Mouse (Mus musculus): Measurements from ENCODE around the gene Sned1. TPM values are rescaled to one million over a fixed set of nuclear protein-coding genes. Genes with fewer than 3 reads are reported as not detected.

Sned1 gene
- polyA plus RNA-seq, 1 experiment from 2014 or later = 16.0 TPM

DNA sequence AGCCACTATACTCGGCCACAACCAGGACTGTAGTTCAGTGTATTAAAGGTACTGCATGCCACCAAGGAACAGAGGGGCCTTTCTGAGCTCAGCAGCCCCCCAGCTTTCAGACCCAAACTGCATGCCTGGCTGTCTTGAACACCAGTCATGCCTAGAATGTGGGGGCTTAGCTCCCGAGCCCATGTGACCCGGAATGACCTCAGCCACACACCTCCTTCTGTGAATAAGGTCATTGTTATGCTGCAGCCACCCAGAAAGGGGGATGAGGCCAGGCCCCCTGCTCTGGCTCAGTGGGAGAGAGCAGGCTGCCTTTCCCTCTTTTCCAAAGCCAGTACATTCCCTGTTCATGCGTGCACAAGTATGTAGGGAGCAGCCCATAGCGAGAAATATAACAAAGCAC, 21.0 kb upstream of the Sned1 start:
- no peak; the same call in 1 of the 2 replicates for ATAC-seq (ENCODE audit: insufficient number of reproducible peaks, low FRiP score, low TSS enrichment, low read depth)
- peak overlapping the region; percentile 24; the same call in 1 of the 2 replicates for H3K27ac ChIP-seq
- no peaks in the 10 kb centered on the region for H3K9me3 ChIP-seq
- H3K4me1 ChIP-seq = peaks cover 64% of the 10 kb centered on the region
- H3K4me2 ChIP-seq = no peak overlapping the region
- H3K27me3 ChIP-seq = no peaks in the 10 kb centered on the region
- H3K9ac ChIP-seq = no peak overlapping the region
- H3K4me3 ChIP-seq = no peak overlapping the region
- no peaks in the 10 kb centered on the region for H3K36me3 ChIP-seq
- 40% methylated on average over 5 of the region's 5 CpGs for WGBS

DNA sequence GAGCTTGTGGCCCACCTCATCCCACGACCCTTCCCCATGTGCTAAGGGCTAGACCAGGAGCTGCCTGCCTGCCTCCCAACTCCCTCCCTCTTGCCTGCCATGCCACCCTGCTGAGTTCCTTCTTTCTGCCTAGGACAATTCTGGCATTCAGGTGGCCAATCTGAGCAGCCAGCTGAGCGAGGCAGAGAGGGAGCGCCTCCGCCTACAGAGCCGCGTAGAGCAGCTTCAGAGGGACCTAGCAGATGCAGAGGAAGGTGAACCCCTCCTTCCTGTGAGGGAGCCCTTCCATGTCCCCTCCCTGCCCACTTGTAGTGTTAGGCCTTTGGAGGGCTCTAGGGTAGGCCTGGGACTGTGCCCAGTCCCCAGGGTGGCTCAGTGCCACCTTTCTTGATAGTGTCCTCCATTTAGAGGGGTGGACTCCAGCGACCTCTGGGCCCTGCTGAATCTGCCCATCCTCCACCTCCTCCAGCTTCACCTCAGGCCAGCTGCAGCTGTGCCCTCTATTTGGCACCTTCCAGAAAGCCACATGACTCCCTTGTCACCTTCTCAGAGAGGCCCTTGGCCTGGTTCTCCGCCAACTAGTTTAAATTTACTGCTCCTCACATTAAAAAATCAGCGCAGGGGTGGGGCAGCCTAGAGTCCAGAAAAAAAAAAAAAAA, 18.7 kb upstream of the Sned1 start:
- H3K9ac ChIP-seq = no peak overlapping the region
- H3K36me3 ChIP-seq = no peaks in the 10 kb centered on the region
- H3K4me1 ChIP-seq = peaks cover 53% of the 10 kb centered on the region
- no peaks in the 10 kb centered on the region for H3K9me3 ChIP-seq
- peak overlapping the region; percentile 47 for H3K27ac ChIP-seq
- ATAC-seq (ENCODE audit: insufficient number of reproducible peaks, low FRiP score, low TSS enrichment, low read depth) = no peak
- 61% methylated on average over 9 of the region's 9 CpGs for WGBS
- H3K27me3 ChIP-seq = no peaks in the 10 kb centered on the region
- H3K4me2 ChIP-seq = no peak overlapping the region
- no peak overlapping the region for H3K4me3 ChIP-seq

DNA sequence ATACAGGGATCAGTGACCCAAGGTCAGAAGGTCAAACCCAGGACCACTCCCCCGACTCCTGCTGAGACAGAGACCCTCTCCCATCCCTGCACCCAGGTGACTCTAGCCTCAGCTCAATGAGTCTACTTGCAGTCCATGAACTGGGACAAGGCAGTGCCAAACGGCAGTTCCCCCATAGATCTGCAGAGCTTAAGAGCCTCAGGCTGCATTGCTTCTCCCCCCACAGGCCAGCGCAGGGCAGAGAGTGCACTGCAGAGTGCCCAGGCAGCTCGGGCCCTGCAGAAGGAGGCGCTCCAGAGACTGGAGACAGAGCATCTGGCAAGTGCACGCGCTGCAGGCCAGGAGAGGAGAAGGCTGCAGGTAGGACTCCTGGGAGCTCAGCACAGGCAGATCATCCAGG, 18.1 kb upstream of the Sned1 start:
- Histone ChIP-seq H3K9me3 (no peaks in the 10 kb centered on the region), H3K36me3 (no peaks in the 10 kb centered on the region), H3K4me1 (peaks cover 49% of the 10 kb centered on the region), H3K4me2 (no peak overlapping the region), H3K4me3 (no peak overlapping the region), H3K27ac (peak overlapping the region; percentile 39), H3K9ac (no peak overlapping the region), H3K27me3 (no peaks in the 10 kb centered on the region)
- WGBS = 34% methylated on average over 7 of the region's 7 CpGs
- no peak for ATAC-seq (ENCODE audit: insufficient number of reproducible peaks, low FRiP score, low TSS enrichment, low read depth)

DNA sequence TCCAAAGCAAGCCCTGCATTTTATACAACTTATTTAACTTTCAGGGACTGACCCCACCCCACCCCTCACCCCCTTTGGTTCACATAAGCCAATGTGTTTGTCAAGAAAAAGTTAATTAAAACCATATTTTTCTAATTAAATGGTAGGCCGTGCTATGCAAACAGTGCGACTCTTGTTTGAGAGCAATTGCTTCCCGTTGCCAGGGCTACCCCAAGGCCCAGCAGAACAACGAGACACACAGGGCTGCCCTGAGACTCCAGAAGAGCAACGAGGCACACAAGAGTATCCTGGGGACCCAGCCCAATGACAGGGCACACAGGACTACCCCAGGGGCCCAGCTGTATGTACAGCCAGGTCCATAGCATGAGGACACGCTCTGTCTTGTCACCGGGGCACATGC, 14.9 kb upstream of the Sned1 start:
- Histone ChIP-seq H3K4me1 (peaks cover 64% of the 10 kb centered on the region), H3K27ac (0 out of 2 replicates have a peak overlapping the region, but pooled peaks have one; percentile 61), H3K9me3 (no peaks in the 10 kb centered on the region), H3K4me2 (no peak overlapping the region), H3K27me3 (0 out of 2 replicates have a peak, but pooled peaks cover 6% of the 10 kb centered on the region), H3K9ac (no peak overlapping the region), H3K36me3 (no peaks in the 10 kb centered on the region), H3K4me3 (no peak overlapping the region)
- ATAC-seq (ENCODE audit: insufficient number of reproducible peaks, low FRiP score, low TSS enrichment, low read depth) = no peak
- 40% methylated on average over 7 of the region's 7 CpGs for WGBS

DNA sequence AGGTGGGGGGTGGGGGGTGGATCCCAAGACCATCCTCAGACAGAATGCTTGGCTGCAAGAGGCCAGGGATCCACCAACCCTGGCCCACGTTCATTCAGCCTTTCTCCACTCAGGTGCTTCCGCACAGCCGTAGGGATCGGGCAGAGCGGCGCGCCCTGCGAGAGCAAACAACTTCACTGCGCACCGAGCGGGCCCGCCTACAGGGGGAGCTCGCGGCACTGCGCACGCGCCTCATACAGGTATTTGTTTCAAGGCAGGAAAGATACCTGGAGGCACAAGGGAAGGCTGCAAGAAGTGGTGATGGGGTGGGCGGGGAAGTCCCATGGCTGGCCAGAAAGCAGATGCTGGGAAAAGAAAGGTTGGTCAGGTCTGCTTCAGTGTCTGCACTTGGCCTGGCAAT, 11.7 kb upstream of the Sned1 start:
- Histone ChIP-seq H3K27me3 (0 out of 2 replicates have a peak, but pooled peaks cover 6% of the 10 kb centered on the region), H3K4me3 (no peak overlapping the region), H3K27ac (no peak overlapping the region), H3K36me3 (no peaks in the 10 kb centered on the region), H3K9me3 (no peaks in the 10 kb centered on the region), H3K4me2 (no peak overlapping the region), H3K4me1 (peaks cover 70% of the 10 kb centered on the region), H3K9ac (no peak overlapping the region)
- 15% methylated on average over 18 of the region's 18 CpGs for WGBS
- no peak for ATAC-seq (ENCODE audit: insufficient number of reproducible peaks, low FRiP score, low TSS enrichment, low read depth)

DNA sequence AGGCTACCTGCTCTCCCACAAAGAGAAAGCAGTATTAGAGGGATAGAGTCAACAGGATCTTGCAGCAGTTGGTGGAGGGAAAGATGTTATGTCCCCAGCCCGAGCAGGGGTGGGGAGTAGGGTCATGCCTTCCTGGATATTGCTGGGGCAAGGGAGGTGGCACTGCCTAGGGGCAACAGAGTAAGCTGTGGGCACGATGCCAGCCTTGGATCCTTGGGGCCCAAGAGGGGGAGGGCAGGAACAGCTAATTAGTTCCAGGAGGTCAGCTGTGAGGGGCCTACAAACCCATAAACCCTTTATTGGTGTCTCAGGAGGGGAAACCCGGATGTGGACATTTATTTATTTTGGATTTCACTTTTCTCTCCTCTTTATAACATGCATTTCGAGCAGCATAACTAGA, 10.4 kb upstream of the Sned1 start:
- 15% methylated on average over 4 of the region's 4 CpGs for WGBS
- no peak for ATAC-seq (ENCODE audit: insufficient number of reproducible peaks, low FRiP score, low TSS enrichment, low read depth)
- H3K27me3 ChIP-seq = 0 out of 2 replicates have a peak, but pooled peaks cover 6% of the 10 kb centered on the region
- no peaks in the 10 kb centered on the region for H3K9me3 ChIP-seq
- no peak overlapping the region for H3K4me3 ChIP-seq
- no peak overlapping the region for H3K4me2 ChIP-seq
- H3K4me1 ChIP-seq = peaks cover 74% of the 10 kb centered on the region
- H3K36me3 ChIP-seq = no peaks in the 10 kb centered on the region
- peak overlapping the region; percentile 50; the same call in 1 of the 2 replicates for H3K27ac ChIP-seq
- no peak overlapping the region for H3K9ac ChIP-seq

DNA sequence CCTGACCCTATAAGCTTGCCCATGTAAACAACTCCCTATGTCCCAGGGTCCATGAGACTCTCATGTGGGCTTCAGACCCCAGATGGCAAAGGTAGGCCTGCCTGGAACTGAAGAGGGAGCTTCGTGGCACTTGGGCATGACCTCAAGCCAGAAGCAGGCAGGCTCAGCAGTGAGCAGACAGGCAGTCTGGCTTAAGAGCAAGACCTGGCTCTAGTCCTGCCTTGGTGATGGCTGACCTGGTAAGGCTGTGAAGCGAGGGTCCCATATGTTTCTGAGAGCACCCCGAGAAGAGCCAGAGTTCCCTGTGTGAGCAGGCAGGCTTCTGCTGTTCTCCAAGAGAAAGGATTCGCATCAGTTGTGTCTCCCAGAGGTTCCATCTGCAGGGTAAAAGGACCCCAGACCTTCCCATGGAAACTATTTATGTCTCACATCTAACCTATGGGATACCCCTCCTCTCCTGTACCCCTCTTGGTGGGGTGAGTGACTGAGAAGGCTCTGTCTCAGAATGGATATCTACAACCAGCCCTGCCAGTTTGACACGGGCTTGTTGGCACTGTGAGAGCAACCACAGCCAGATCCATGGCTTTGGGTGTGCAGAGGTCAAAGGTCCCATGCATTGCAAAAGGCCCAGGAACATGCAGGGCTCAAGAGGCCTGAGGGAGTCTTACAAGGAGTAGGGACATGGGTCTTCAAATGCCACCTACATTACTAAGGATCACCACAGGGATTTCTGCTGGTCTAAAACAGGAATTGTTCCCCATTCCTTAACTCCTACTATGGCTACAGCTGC, 9.7 kb upstream of the Sned1 start:
- H3K4me3 ChIP-seq = no peak overlapping the region
- WGBS = 58% methylated on average over 5 of the region's 5 CpGs
- H3K27ac ChIP-seq = peak overlapping the region; percentile 50
- peaks cover 69% of the 10 kb centered on the region for H3K4me1 ChIP-seq
- H3K9ac ChIP-seq = no peak overlapping the region
- no peaks in the 10 kb centered on the region for H3K9me3 ChIP-seq
- H3K4me2 ChIP-seq = no peak overlapping the region
- no peaks in the 10 kb centered on the region for H3K36me3 ChIP-seq
- 0 out of 2 replicates have a peak, but pooled peaks cover 6% of the 10 kb centered on the region for H3K27me3 ChIP-seq
- no peak for ATAC-seq (ENCODE audit: insufficient number of reproducible peaks, low FRiP score, low TSS enrichment, low read depth)

DNA sequence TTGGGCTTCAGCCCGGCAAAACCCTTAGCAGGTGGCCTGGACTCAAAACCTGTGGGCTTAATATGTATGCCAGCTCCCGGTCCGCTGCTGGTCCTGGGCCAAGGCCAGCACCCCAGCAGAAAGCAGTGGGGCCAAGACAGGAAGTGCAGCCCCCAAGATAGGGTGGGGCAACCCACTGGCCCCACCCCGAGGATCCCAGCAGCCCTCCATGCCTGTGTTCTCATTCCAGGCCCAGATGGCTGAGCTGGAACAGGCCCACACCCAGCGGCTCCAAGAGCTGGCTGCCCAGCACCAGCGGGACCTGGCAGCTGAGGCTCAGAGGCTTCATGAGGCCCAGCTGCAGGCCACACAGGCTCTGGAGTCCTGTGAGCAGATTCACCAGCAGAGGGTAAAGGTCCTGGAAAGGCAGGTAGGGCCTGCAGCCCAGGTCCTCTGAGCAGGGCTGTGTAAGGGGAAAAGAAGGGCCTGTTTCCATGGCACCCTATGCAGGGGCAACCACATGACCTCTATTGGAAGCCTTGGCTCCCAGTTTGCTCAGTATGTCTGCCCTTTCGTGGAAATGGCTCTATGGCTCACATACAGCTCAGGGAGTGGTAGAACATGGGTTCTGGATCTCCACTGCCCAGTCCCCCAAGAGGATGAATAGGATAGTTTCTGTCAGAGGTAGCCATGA, 8.2 kb upstream of the Sned1 start:
- H3K4me2 ChIP-seq = no peak overlapping the region
- WGBS = 38% methylated on average over 7 of the region's 7 CpGs
- H3K4me3 ChIP-seq = no peak overlapping the region
- ATAC-seq (ENCODE audit: insufficient number of reproducible peaks, low FRiP score, low TSS enrichment, low read depth) = peak; percentile 82
- no peaks in the 10 kb centered on the region for H3K36me3 ChIP-seq
- H3K9ac ChIP-seq = no peak overlapping the region
- H3K9me3 ChIP-seq = no peaks in the 10 kb centered on the region
- H3K27me3 ChIP-seq = 0 out of 2 replicates have a peak, but pooled peaks cover 6% of the 10 kb centered on the region
- H3K27ac ChIP-seq = peak overlapping the region; percentile 30
- peaks cover 65% of the 10 kb centered on the region for H3K4me1 ChIP-seq

DNA sequence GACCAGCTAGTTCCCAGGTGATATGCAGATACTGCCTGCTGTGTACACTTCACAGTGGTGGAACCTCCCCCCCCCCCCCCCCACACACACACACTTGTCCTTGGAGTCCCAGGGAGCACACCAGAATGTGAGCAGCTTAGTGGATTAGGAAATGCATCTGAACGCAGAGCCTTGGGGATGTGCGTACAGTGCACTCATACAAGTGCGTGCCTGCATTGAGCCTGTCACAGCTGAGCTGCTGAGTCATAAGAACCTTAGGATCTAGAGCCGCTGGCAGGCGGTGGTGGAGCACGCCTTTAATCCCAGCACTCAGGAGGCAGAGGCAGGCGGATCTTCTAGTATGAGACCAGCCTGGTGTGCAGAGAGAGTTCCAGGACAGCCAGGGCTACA, 7.7 kb upstream of the Sned1 start:
- Histone ChIP-seq H3K27ac (peak overlapping the region; percentile 30; the same call in 1 of the 2 replicates), H3K9ac (no peak overlapping the region), H3K36me3 (no peaks in the 10 kb centered on the region), H3K4me3 (no peak overlapping the region), H3K4me1 (peaks cover 67% of the 10 kb centered on the region), H3K4me2 (no peak overlapping the region), H3K9me3 (no peaks in the 10 kb centered on the region), H3K27me3 (0 out of 2 replicates have a peak, but pooled peaks cover 6% of the 10 kb centered on the region)
- no peak for ATAC-seq (ENCODE audit: insufficient number of reproducible peaks, low FRiP score, low TSS enrichment, low read depth)
- WGBS = 93% methylated on average over 7 of the region's 7 CpGs

DNA sequence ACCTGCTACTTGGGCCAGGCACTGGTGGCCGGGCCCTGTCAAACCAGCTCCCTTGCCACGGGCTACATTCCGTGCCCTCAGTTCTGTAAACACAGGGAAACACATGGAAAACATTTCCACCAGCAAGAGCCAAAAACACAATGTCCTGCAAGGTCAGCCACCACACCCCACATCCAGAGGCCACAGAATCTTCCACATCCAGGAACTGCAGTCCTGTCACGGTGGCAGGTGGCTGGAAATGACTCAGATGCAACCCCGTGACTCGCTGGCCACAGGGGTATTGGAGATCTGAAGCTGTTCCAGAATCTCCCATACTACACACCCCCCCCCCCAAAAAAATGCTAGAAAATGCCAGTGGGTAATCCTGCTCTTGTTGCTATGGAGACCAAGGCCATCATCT, 6.4 kb upstream of the Sned1 start:
- 86% methylated on average over 6 of the region's 6 CpGs for WGBS
- Histone ChIP-seq H3K4me1 (peaks cover 66% of the 10 kb centered on the region), H3K27ac (no peak overlapping the region), H3K27me3 (no peaks in the 10 kb centered on the region), H3K4me3 (no peak overlapping the region), H3K4me2 (no peak overlapping the region), H3K9ac (no peak overlapping the region), H3K9me3 (no peaks in the 10 kb centered on the region), H3K36me3 (no peaks in the 10 kb centered on the region)
- ATAC-seq (ENCODE audit: insufficient number of reproducible peaks, low FRiP score, low TSS enrichment, low read depth) = no peak

DNA sequence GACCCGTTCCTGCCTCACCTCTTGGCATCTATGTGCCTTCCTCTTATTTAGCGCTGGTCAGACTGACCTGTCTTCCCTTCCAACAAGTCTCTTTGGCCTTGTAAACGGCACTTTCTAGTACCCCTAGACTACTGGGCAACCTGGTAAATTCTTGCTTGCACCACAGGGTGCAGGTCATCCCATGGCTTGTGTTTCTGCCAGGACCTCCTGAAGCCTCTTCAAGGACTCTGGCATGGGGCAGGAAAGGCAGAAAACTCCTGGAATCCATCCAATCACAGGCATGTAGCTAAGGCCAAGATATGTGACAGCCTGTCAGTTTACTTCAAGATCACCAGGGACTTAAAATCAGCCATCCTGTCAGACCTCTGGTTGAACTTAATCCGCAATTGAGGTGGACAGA, 6.0 kb upstream of the Sned1 start:
- Histone ChIP-seq H3K36me3 (no peaks in the 10 kb centered on the region), H3K4me3 (no peak overlapping the region), H3K9me3 (no peaks in the 10 kb centered on the region), H3K27ac (no peak overlapping the region), H3K4me2 (no peak overlapping the region), H3K27me3 (no peaks in the 10 kb centered on the region), H3K4me1 (peaks cover 65% of the 10 kb centered on the region), H3K9ac (no peak overlapping the region)
- WGBS = 76% methylated on average over 4 of the region's 4 CpGs
- ATAC-seq (ENCODE audit: insufficient number of reproducible peaks, low FRiP score, low TSS enrichment, low read depth) = no peak

DNA sequence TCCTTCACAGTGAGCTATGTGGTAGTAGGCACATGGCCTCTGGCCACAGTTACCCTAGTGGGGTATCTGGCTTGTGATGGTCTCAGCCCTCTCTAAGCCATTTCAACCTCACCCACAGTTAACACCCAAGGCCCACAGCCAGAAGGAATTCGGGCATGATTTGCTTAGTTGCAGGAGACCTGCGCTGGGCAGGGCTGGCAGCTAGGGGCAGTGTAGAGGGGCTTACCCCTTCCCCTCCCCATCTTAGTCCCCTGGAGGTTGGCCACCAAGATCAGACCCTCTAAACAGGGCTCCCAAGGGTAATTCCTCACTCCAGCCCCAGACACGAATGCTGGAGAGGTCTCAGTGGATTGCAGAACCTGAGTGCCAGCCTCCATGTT, 894 bp downstream of the Sned1 start:
- 13% methylated on average over 3 of the region's 3 CpGs for WGBS
- H3K4me1 ChIP-seq = peaks cover 55% of the 10 kb centered on the region

More for the DNA sequence above, 894 bp downstream of the Sned1 start:
- Histone ChIP-seq H3K9ac (peak overlapping the region; percentile 70), H3K27me3 (0 out of 2 replicates have a peak, but pooled peaks cover 4% of the 10 kb centered on the region), H3K4me3 (peak overlapping the region; percentile 67), H3K27ac (peak overlapping the region; percentile 77), H3K36me3 (no peaks in the 10 kb centered on the region), H3K4me2 (peak overlapping the region; percentile 98), H3K9me3 (no peaks in the 10 kb centered on the region)
- ATAC-seq (ENCODE audit: insufficient number of reproducible peaks, low FRiP score, low TSS enrichment, low read depth) = no peak
